Mouse (Mus musculus) CD4-positive naive resting alpha-beta T cell, adult 57 days (primary cell): ENCODE data around the gene Pcyt1b. TPM values are rescaled to one million over a fixed set of nuclear protein-coding genes. Genes with fewer than 3 reads are reported as not detected.

Source experiments
- total RNA-seq: library from RNA; stranded (reverse); gene quantifications from one replicate; pipeline ENCODE4 v1.2.4, GENCODE M21; 2023

Gene Pcyt1b
- total RNA-seq = not detected

GRCm38 (mm10) chrX:93654218-93655002 is at the start of gene Pcyt1b:
Gene Pcyt1b (plus strand): TSS chrX:93654863.

GRCm38 (mm10) chrX:93631657-93632449 is 22.8 kb upstream of the Pcyt1b start, which contains the start of gene Pola1:
Gene Pola1 (minus strand): TSS chrX:93632155.

Other genes starting within 250 kb of the Pcyt1b start
- gene Pola1, start 22.7 kb upstream of the Pcyt1b start, total RNA-seq = 8.5 TPM
- 11.3 TPM for gene Pdk3, start 177.3 kb downstream of the Pcyt1b start, total RNA-seq